Mouse (Mus musculus): Measurements from ENCODE around the gene Nlrp6. TPM values are rescaled to one million over a fixed set of nuclear protein-coding genes. Genes with fewer than 3 reads are reported as not detected.
"Not testable (repeated sequence)": the region's sequence is repeated elsewhere in the genome, so short reads cannot be mapped to it uniquely, and the experiment has no call there.

Gene Nlrp6
- polyA plus RNA-seq (2021): not detected

GRCm38 (mm10) chr7:140920418-140921029 lies at the start of gene Nlrp6:
Nlrp6 (plus strand) TSS chr7:140920902.
- ChIA-PET CTCF (no interaction called here), POLR2A (no interaction called here)
- no peak for DNase-seq (ENCODE audit: low read depth, low spot score)
- in situ Hi-C loops (cut with MboI; ENCODE audit: low pct_unique_long_range_greater_than_20kb): no loop called here
- ATAC-seq: no peak
- no peak for TF ChIP-seq CTCF (IDR thresholded peaks at IDR 0.05)
- H3K27me3 ChIP-seq: peaks cover 46% of the 10 kb centered on the region

- DNase-seq (ENCODE audit: low read depth, low spot score): no peak
- no peak for ATAC-seq
- no peak for TF ChIP-seq CTCF (IDR thresholded peaks at IDR 0.05)
- in situ Hi-C loops (cut with MboI; ENCODE audit: low pct_unique_long_range_greater_than_20kb): no loop called here
- H3K27me3 ChIP-seq: no peaks in the 10 kb centered on the region
- ChIA-PET CTCF (no interaction called here), POLR2A (interaction anchor here (1.2 kb wide), 1 partner anchor 23 kb away, joined by 3 read pairs; no protein-coding TSS in a partner anchor)
Observed at GRCm38 (mm10) chr7:140874224-140874623, 46.5 kb upstream of the Nlrp6 start.

- POLR2A ChIA-PET: no interaction called here
Observed at GRCm38 (mm10) chr7:140877364-140877763, 43.3 kb upstream of the Nlrp6 start.

GRCm38 (mm10) chr7:140879355-140879754 lies 41.3 kb upstream of the Nlrp6 start:
- no peak for DNase-seq (ENCODE audit: low read depth, low spot score)
- ATAC-seq: no peak
- no peak for TF ChIP-seq CTCF (IDR thresholded peaks at IDR 0.05)
- ChIA-PET CTCF (interaction anchor here (1.0 to 1.5 kb wide), 2 partner anchors 9 to 30 kb away, joined by 3 read pairs; no protein-coding TSS in a partner anchor), POLR2A (no interaction called here)
- H3K27me3 ChIP-seq: no peaks in the 10 kb centered on the region
- in situ Hi-C loops (cut with MboI; ENCODE audit: low pct_unique_long_range_greater_than_20kb): no loop called here

More at GRCm38 (mm10) chr7:140877364-140877763, 43.3 kb upstream of the Nlrp6 start:
- DNase-seq (ENCODE audit: low read depth, low spot score) (no peak), ATAC-seq (no peak)
- TF ChIP-seq CTCF (IDR thresholded peaks at IDR 0.05): no peak
- in situ Hi-C loops (cut with MboI; ENCODE audit: low pct_unique_long_range_greater_than_20kb): no loop called here
- CTCF ChIA-PET: no interaction called here
- H3K27me3 ChIP-seq: no peaks in the 10 kb centered on the region

GRCm38 (mm10) chr7:140880419-140880818 lies 40.3 kb upstream of the Nlrp6 start:
- DNase-seq (ENCODE audit: low read depth, low spot score) (no peak), ATAC-seq (no peak)
- POLR2A ChIA-PET: interaction anchor here (1.0 to 1.6 kb wide), 2 partner anchors 15 to 23 kb away, joined by 3 to 10 read pairs; partner anchors contain the start of genes Bet1l, Gm45785 and Ric8a
- CTCF ChIA-PET: interaction anchor here (1.5 to 2.9 kb wide), 2 partner anchors 20 to 23 kb away, joined by 4 to 13 read pairs; no protein-coding TSS in a partner anchor
- no peak for TF ChIP-seq CTCF (IDR thresholded peaks at IDR 0.05)
- in situ Hi-C loops (cut with MboI; ENCODE audit: low pct_unique_long_range_greater_than_20kb): no loop called here
- H3K27me3 ChIP-seq: no peaks in the 10 kb centered on the region

- H3K27me3 ChIP-seq: no peaks in the 10 kb centered on the region
- in situ Hi-C loops (cut with MboI; ENCODE audit: low pct_unique_long_range_greater_than_20kb): no loop called here
- DNase-seq (ENCODE audit: low read depth, low spot score) (no peak), ATAC-seq (no peak)
- CTCF ChIA-PET: interaction anchor here (1.5 to 2.9 kb wide), 2 partner anchors 21 to 23 kb away, joined by 4 to 13 read pairs; no protein-coding TSS in a partner anchor
- TF ChIP-seq CTCF (IDR thresholded peaks at IDR 0.05): no peak
- POLR2A ChIA-PET: interaction anchor here (1.0 to 1.6 kb wide), 3 partner anchors 13 to 24 kb away, joined by 3 to 10 read pairs (median 3); partner anchors contain the start of genes Bet1l, Gm45785 and Ric8a
Observed at GRCm38 (mm10) chr7:140880865-140881515, 39.7 kb upstream of the Nlrp6 start.

GRCm38 (mm10) chr7:140881696-140882468 lies 38.8 kb upstream of the Nlrp6 start, which contains the start of the genes Psmd13 and Sirt3:
Psmd13 (plus strand) TSS chr7:140881968.
Sirt3 (minus strand) TSS chr7:140882309.
- in situ Hi-C loops (cut with MboI; ENCODE audit: low pct_unique_long_range_greater_than_20kb): no loop called here
- no peaks in the 10 kb centered on the region for H3K27me3 ChIP-seq
- TF ChIP-seq CTCF (IDR thresholded peaks at IDR 0.05): no peak
- DNase-seq (ENCODE audit: low read depth, low spot score) (peak; percentile 68), ATAC-seq (peak; percentile 92)
- ChIA-PET CTCF (interaction anchor here (2.9 kb wide), 1 partner anchor 22 kb away, joined by 13 read pairs; no protein-coding TSS in a partner anchor), POLR2A (interaction anchor here (0.6 to 1.6 kb wide), 7 partner anchors 10 to 34 kb away, joined by 3 to 10 read pairs (median 3); partner anchors contain the start of genes Bet1l, Gm45785, Odf3 and Ric8a)

GRCm38 (mm10) chr7:140882469-140882803 lies 38.3 kb upstream of the Nlrp6 start:
- in situ Hi-C loops (cut with MboI; ENCODE audit: low pct_unique_long_range_greater_than_20kb): no loop called here
- ChIA-PET CTCF (interaction anchor here (2.9 kb wide), 1 partner anchor 21 kb away, joined by 13 read pairs; no protein-coding TSS in a partner anchor), POLR2A (interaction anchor here (0.7 to 1.1 kb wide), 3 partner anchors 11 to 35 kb away, joined by 3 to 4 read pairs (median 4); partner anchors contain the start of gene Odf3)
- no peaks in the 10 kb centered on the region for H3K27me3 ChIP-seq
- ATAC-seq (peak; percentile 51), DNase-seq (ENCODE audit: low read depth, low spot score) (no peak)
- no peak for TF ChIP-seq CTCF (IDR thresholded peaks at IDR 0.05)

- ATAC-seq; CTCF ChIA-PET; in situ Hi-C loops (cut with MboI; ENCODE audit: low pct_unique_long_range_greater_than_20kb); H3K27me3 ChIP-seq; DNase-seq (ENCODE audit: low read depth, low spot score): not testable (repeated sequence)
- POLR2A ChIA-PET: interaction anchor here (1.1 kb wide), 1 partner anchor 19 kb away, joined by 3 read pairs; no protein-coding TSS in a partner anchor
Observed at GRCm38 (mm10) chr7:140890636-140891035, 30.1 kb upstream of the Nlrp6 start.

- in situ Hi-C loops (cut with MboI; ENCODE audit: low pct_unique_long_range_greater_than_20kb): no loop called here
- no peaks in the 10 kb centered on the region for H3K27me3 ChIP-seq
- ChIA-PET CTCF (interaction anchor here (0.6 to 1.6 kb wide), 2 partner anchors 9 to 291 kb away, joined by 3 read pairs; no protein-coding TSS in a partner anchor), POLR2A (interaction anchor here (0.6 kb wide), 1 partner anchor 13 kb away, joined by 3 read pairs; the partner anchor contains the start of gene Psmd13)
- ATAC-seq: no peak
- no peak for DNase-seq (ENCODE audit: low read depth, low spot score)
- no peak for TF ChIP-seq CTCF (IDR thresholded peaks at IDR 0.05)
Observed at GRCm38 (mm10) chr7:140894031-140894430, 26.7 kb upstream of the Nlrp6 start.
